Comparison of ENCODE assay signal across 10 mouse cellular contexts in genomic region chr4:88208676-88209075, GRCm38 (mm10).
"Had no signal": no experiment of that assay in that cellular context is flagged by ENCODE, and none has a peak within 500 bp of the region (broad histone marks: within the 10 kb centered on the region; RNA-seq: fewer than 3 reads in every experiment).

No protein-coding gene starts in this region.

- H3K27ac ChIP-seq: kidney, postnatal 0 days; left cerebral cortex, adult 2 months; liver, embryonic 13.5 days; stomach, embryonic 15.5 days had no signal

- H3K36me3 ChIP-seq: liver, embryonic 13.5 days; midbrain, embryonic 12.5 days; stomach, embryonic 15.5 days had no signal

- H3K4me1 ChIP-seq: liver, embryonic 13.5 days had no signal

- H3K27me3 ChIP-seq: liver, embryonic 13.5 days; midbrain, embryonic 12.5 days; stomach, embryonic 15.5 days had no signal

- DNase-seq: kidney, adult 2 months; liver, embryonic 13.5 days; lung, adult 2 months; spleen, adult 18-20 months; thymus, postnatal 25 days had no signal

- H3K4me3 ChIP-seq: left cerebral cortex, adult 2 months; liver, embryonic 13.5 days; midbrain, embryonic 12.5 days; myocyte; stomach, embryonic 15.5 days had no signal

- H3K9ac ChIP-seq: liver, embryonic 13.5 days; midbrain, embryonic 12.5 days; stomach, embryonic 15.5 days had no signal

- H3K9me3 ChIP-seq: liver, embryonic 13.5 days; midbrain, embryonic 12.5 days; stomach, embryonic 15.5 days had no signal

- H3K4me2 ChIP-seq: liver, embryonic 13.5 days; midbrain, embryonic 12.5 days; stomach, embryonic 15.5 days had no signal
